Mouse (Mus musculus) 3T3-L1 (cell line): ENCODE measurements around the gene Myof.

Experiments
- DNase-seq: peaks from one replicate; pipeline ENCODE4 v3.0.0-alpha.2; 2015; ENCODE audit warnings: low read depth, low spot score

Gene Myof

DNA sequence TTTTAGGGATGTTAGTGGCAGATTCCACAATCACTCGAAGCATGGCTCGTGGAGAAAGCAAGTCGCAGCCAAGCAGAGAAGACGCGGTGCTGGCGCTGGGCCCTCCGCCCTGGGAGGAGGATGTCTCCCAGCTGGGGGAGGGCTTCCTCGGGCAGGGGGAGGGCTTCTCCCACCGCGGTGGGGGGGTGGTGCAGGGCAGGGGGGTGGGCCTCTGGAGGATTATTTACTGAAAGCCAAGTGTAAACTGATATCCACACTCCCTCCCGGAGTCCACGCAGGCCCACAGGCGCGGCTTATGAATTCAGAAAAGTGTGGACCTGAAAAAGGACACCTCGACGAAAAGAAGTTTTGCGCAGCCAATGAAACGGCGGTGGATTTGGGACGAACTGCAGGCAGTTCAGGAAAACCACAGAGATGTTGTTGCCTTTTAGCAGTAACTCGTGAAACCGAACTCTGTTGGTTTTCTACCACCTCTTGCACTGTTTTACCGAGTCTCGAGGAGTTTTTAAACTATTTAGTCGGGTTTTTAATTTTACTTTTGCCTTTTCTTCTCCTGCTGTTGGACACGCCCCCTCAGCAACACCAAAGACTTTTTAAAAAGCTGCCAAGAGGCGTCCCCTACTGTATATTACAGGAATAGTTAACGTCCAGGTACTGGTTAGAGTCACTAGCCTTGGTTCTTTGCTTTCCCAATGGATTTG is at the start of gene Myof:
Gene Myof (minus strand): TSS at position 297 of the 701 bp plus-strand sequence.
- peak; percentile 92 for DNase-seq

- no peak for DNase-seq
These were observed 48.2 kb upstream of the Myof start for GRCm38 (mm10) chr19:38091512-38091985.

DNA sequence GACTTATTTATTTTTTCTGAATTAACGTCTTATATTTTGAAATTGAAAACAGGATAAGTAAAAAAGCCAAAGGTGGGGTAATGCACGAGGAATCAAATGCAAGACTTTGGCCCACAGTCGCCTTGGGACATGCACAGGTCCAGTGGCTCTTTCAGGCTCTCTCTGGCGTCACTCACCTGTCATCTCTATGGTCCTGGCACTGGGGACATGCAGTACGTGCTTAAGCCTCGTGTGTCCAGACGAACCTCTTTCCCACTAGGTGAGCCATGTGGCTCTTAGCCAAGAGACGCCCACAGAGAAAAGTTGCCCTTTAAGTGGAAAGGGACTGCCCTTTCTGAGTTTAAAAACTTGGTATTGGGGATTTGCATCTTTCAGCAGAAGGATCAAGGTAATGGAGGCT is 46.0 kb upstream of the Myof start:
- DNase-seq = no peak

DNA sequence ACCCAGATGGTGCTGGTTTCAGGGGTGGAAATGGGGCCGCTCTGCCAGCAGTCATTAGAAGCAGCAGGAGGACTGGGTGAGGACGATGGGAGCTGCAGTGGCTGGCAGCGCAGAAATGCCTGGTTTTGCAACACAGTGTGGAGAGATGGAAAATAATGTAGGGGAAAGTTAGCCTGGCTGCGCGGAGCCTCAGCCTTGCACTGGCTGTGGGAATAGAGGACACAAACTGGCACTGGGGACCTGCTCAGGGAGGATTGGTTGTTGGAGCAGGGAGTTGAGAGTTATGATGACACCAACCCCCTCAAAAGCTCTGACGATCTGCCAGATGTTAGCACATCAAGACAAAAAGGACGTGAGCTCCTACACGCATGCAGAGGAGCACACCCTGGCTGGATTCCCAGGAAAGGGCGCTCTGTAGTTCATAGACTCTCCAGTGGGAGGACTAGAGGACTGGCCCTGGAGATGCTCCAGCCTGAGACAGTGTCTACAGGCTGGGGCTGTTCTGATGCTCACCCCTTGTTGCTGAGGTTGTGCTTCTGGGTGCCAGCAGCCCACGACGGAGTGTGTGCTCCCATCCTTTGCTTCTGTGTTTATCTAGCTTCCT is 43.7 kb upstream of the Myof start:
- DNase-seq = peak; percentile 75

DNA sequence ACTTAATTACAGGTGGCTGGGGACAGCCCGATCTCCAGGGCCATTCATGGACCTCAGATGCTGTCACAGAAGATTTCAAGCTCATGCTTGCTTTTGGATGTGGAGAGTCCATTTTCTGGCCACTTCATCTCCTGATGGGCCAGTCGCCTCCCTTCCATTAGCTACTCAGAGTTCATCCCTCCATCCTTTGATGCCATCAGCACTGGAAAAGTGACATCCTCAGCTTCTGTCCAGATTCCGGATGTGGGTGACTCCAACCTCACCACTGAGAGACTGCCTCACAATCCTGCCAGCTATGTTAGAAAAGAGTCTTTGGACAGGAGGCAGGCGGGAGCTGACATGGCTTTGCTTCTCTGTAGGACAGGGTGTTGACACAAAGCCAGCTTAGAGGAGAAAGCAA is 42.5 kb upstream of the Myof start:
- DNase-seq = no peak

DNA sequence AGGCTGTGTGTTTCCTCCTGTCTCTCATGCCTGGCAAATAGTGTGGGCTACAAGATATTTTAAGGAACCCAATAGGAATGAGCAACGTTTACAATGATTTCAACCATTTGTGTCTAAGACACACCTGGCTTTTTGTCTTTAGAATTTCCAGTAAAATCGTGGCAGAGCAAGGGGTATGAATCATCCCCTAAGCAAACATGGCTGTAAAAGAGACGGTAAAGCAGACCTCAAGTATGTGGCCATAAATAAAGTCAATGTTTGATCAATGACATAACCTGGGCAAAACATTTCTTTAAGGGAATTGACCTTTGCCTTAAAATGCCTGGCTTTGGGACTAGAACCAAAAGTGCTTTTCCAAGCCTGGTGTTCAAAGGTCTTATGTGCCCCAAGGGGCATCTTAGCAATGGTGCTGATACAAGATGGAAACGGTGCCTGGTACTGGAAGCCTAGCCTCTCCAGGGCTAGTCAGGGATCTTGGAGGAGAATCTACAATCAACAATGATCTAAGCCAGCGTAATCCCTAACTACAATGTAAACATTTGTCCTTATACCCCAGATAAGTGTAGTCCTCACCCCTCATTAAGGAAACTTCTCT is 39.7 kb upstream of the Myof start:
- no peak for DNase-seq

DNA sequence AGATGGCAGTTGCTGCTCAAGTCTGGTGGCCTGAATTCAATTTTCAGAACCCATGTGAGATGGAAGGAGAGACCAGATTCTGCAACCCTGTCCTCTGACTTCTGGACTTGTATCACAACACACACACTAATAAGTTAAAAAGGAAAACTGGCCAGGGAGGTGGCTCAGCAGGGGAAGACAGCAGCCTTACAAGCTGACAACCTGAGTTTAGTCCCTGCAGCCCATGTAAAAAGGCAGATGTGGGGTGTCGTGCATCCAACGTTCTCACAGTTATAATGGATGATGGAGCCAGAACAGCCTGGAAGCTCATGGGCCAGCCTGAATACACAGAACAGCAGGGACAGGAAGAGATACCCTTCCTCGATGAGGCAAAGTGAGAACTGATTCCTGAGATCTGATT is 38.0 kb upstream of the Myof start:
- DNase-seq = no peak

- no peak for DNase-seq
These were observed 34.6 kb upstream of the Myof start for GRCm38 (mm10) chr19:38077851-38078540.

DNA sequence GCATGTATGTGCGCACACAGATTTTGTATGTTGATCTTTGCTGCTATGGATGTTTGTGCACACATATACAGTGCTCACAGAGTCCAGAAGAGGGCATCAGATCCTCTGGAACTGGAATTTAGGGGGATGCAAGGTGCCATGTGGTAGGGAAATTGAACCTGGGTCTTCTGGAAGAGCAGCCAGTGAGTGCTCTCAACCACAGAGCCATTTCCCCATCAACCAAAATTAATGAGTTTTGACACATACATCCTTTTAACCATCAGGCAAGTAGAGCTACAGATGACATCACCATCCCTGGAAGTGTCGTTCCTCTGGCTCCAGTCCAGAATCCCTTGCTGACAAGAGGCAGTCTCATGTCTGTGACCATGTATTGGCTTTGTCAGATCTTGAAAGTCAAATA is 32.9 kb upstream of the Myof start:
- DNase-seq = peak; percentile 44

- DNase-seq = no peak
These were observed 31.7 kb upstream of the Myof start for GRCm38 (mm10) chr19:38075051-38075450.

GRCm38 (mm10) chr19:38073226-38073625 is 29.8 kb upstream of the Myof start:
- no peak for DNase-seq

DNA sequence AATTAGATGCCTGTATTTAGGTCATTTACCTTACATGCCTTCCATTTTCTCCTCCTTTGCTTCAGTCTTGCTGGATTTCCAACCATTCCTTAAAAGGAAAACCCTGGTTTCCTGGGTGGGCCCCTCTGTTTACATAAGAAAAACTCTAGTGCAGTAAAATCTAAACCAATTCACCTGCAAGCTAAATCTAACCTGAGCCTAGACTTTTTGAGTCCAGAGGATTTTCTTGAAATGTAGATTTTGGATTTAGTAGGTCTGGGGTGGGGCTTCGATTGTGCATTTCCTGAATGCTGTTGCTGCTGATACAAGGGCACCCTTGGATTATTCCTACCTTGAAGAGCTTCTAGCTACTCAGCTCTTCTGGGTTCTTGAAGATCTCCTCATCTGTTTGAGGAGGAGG is 20.7 kb upstream of the Myof start:
- no peak for DNase-seq

DNA sequence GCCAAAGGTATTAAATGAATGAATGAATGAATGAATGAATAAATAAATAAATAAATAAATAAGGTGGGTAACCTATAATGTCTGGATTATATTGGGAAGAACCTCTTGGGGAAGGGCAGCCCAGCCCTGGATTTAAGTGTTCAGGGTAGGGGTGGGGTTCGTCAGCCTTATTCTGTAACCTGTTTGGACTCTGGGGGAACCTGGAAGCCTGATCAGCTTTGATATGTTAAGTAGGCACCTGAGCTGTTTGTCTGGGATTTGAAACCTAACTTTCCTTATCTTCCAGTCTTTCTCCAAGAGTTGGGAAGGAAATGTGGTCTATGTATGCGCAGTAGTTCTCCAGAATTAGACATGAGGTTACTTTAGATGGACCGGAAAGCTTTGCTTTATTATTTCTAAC is 19.8 kb upstream of the Myof start:
- DNase-seq = no peak

DNA sequence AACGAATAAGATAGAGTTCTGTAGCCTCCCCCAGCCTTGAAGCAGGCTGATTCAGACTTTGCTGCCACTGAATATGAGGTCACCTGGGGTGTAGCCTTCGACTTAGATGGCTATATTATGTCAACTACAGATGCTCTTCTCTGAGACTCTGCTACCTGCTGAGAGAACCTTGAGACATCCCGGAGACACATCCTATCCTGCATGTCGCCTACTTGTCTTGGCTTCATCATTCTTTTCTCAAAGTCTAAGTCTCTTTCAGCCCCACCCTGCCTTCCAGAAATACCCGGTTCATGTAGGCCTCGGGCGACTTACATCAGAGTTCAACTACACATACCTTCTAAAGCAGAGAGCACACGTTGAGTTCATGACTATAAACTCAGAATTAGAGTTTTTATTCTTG is 13.6 kb upstream of the Myof start:
- DNase-seq = no peak

DNA sequence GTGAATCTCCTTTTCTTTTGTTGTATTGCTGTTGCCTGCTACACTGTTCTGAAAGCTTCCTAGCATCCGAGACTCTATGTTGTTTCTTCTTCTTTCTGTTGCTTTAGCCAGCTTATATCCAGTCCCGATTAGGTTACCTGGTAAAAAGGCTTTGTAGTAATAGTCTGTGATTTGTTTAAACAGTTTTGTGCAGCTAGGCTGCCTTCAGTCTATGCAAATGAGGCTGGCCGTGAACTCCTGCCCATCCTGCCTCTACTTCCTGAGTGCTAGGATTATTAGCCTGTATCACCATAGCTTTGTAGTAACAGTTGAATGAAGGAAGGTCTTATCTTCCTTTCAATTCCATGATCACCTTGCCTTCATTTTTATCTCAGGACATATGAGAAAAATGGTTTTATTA is 12.9 kb upstream of the Myof start:
- DNase-seq = no peak

DNA sequence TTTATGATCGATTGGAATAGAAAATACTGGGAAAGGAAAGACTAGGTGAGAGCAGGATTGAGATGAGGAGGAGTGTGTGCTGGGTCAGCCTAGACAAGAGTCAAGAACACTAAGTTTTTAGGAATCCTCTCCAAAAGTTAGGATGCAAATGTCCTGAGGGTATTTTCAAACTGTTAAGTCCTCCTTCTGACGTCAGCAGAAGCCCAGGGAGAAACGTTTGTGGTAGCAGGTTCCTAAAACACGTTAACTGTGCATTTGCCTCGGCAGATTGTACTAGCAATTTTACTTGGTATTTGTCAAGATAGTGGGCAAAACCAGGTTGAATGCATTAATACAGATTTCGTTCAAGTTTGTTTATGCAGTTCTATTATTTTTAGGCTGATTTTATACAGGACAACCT is 12.4 kb upstream of the Myof start:
- DNase-seq = peak; percentile 62

GRCm38 (mm10) chr19:38054720-38055192 is 11.4 kb upstream of the Myof start, which contains the start of gene Cep55:
Gene Cep55, plus strand, starts transcription at chr19:38055011.
- DNase-seq = peak; percentile 99

GRCm38 (mm10) chr19:38054149-38054719 is 10.9 kb upstream of the Myof start:
- peak; percentile 89 for DNase-seq

DNA sequence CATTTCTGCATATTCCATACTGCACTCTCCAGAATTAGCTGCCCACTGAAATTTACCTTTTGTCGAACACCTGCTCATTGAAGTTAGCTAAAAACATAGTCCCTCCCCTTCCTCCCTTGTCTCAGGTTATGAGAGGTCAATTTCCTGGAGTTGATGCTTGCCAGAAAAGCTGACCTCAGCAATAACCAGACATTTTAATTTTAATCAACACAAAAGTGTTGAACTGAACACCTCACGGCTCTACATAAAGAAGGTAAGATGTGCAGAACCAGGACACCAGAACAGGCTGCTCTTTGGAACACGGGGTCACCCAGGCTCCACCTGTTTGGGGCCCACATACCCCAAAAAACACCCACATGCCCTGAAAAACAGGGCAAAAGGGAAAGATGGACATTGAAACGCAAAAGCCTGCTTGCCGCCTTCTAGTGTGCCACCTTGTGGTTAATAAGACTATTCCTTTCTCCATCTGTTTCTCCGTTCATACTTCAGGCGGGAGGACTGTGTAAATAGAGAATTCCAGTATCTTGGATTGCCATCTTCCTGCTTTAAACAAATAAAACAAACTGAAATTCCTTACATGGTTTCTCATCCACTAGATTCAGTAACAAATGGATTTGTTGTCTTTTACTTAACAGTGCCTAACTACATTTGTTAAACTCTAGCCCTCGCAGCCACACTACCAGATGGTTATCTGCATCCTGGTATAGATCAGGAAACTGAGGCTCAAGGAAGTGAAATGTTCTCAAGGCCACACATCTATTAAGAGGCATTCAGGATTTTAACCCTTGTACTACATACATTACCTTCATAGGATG is 10.1 kb upstream of the Myof start:
- peak; percentile 81 for DNase-seq

DNA sequence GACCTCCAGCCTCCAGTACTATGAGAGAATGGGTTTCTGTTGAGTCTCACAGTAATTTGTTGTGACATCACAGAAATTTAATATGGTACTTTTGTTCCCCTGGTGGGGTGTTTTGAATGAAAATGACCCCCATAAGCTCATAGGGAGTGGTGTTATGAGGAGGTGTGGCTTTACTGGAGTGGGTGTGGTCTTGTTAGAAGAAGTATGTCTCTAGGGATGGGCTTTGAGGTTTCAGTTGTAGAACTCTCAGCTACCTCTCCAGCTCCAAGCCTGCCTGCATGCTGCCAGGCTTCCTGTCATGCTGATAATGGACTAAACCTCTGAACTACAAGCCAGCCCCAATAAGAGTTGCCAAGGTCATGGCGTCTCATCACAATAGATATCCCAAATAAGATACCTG is 6.3 kb upstream of the Myof start:
- no peak for DNase-seq

DNA sequence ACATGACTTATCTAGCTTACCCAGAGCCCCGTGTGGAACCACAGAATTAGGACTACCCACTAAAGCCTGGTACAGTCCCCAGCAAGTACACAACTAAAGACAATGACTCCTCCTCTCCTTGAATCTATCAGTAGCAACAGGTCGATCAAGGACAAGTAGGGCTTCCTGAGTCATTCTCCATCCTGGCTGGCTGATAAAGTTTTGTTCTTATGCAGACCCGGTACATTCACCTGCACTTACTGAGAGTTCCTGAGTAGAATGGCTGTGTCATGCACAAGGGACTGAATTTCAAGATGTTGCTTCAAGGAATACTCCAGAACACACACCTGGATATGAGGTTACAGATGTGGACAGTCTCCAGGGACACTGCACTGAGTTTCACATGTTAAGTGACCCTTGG is 1.8 kb upstream of the Myof start:
- DNase-seq = no peak
